Mouse (Mus musculus) thymus, postnatal 36 days (tissue): ENCODE results near the gene Ninl.

Experiments used
- DNase-seq, 2 experiments: peaks; one replicate each; pipeline ENCODE4 v3.0.0; 2022; ENCODE audit warnings: mixed read lengths in 2 of 2

Ninl gene

DNA sequence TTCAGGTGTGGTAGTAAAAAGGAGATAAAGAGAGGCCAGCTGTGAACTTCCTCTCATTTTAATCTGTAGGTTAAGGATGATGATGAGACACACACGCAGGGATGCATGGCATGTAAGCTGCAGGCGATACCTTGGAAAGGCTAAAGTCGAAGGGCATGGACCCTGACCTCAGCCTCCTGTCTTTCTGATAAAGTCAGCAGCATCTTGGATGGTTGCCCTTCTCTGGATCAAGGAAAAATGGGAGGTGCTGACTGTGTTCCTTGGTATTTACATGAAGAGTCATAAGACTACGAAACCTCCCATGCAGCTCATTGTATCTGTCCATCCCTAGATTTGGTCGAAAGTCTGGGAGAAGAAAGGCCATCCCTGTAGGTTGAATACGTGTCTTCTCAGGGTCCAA, 138.8 kb downstream of the Ninl start:
- DNase-seq = no peak

DNA sequence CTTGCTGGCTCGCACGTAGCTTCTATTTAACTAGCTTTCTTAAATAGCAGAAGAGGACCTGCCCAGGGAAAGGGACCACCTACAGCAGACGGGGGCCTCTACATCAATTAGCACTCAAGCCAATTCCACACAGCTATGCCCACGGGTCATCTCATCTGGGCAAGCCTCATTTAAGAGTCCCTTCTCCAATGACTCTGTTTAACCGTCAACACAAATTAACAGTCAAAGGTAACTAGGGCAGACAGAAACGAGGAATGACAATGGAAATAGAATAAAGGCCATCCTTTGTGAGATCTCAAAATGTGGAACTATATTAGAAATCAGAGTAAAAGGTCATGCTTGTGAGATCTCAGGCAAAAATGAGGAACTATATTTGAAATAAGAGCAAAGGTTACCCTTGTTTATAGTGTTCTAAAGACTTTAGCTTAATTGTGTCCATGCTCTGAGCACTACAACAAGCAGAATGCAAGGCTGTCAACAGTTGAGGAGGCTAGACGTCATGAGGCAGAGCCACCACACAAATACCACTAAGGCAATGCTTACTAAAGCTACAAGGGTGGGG, 143.4 kb downstream of the Ninl start:
- no peak for DNase-seq

DNA sequence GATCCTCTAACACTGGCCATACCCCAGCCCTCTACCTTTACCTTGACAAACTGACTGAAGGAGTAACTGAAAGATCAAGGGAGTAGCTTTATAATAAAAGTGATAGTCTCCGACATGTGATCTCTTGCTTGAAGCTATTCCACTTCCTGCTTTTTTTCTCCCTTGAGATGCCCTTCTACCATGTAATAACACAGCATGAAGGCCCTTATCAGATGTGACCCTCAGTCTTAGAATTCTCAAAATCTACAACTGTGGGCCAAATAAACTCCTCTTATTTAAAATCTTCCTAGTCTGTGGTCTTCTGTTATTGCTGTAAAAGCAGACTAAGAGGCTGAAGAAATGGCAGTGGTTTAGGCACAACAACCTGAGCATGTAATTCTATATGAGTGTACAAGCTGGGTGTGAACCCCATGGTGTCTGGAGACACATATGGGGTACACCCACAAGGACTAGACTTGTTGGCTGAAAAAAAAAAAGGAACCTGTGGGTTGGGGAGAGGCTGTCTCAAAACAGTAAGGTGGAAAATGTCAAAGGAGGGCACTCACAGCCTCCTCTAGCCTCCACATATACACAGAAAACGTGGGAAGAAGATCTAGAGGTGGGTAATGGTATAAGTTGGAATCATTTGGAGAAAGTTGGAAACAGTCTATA, 144.4 kb downstream of the Ninl start:
- DNase-seq = no peak

DNA sequence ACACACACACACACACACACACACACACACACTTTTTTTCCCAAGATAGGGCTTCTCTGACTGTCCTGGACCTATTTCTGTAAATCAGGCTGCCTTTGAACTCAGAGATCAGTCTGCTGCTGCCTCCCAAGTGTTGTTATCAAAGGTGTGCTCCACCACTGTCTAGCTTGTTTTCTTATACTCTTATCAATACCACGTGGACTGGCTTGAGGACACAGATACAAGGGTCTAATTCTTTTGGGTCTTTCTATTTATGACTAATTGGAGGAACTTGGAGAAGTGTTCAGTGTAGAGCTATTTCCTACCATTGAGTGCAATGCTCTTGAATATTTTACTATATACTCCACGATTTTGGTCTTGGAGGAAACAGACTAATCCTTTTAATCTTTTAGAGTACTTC, 151.8 kb downstream of the Ninl start:
- no peak for DNase-seq

DNA sequence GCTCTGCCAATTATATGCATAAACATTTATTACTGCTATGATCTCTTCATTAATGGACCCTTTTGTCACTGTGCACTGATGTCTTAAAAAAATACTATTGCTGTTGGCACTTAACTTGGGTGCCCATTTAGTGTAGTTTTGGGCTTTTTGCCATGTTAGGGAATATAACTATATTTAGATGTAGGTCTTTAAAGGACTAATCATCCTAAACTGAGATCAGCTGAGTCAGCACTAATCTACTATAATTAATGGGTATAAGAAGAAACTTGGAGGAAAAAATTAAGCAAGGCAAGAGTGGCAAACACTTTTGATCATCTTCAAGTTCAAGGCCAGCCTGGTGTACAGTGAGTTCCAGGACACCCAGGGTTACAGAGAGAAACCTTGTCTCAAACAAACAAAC, 152.9 kb downstream of the Ninl start:
- DNase-seq = no peak

DNA sequence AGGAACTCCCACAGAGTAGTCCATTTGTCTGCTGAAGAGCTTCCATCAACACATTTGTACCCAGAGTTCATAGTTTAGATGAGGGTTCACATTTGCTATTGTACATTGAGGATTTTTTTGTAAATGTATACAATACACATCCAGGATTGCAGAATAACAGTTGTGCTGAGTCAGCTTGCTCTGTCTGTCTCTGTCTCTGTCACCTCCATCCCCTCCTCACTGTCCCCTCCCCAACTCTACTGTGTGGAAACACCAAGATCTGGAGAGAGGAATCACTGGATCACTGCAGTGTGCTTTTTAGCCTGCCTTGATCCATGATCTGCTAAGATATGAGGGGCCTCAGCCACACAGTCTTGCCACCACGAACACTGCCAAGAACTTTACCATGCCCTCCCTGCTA, 153.4 kb downstream of the Ninl start:
- no peak for DNase-seq

DNA sequence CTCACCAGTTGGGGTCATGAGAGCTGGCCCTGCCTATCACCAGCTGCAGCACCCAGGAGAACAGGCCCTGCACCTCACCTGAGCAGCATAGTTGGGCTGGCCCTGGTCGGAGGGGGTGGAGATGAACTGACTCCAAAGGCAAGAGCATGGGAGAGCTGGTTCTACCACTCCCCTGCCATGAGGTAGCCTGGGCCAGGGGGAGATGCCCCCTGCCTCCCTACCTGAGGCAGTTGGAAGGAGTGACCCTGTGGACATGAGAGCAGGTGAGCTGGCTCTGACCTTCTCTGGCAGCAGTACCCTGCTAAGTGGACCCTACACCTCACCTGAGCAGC, 154.4 kb downstream of the Ninl start:
- DNase-seq = no peak
